Mouse (Mus musculus) frontal cortex, postnatal 36 days (tissue): ENCODE measurements around the gene Cspg4.
A peak's percentile ranks its signal among the peaks of the same experiment; 100 is the strongest.

Experiments used
- DNase-seq, 2 experiments: peaks; one replicate each; pipeline ENCODE4 v3.0.0; 2022; ENCODE audit warnings: low spot score in 2 of 2

The Cspg4 gene

DNA sequence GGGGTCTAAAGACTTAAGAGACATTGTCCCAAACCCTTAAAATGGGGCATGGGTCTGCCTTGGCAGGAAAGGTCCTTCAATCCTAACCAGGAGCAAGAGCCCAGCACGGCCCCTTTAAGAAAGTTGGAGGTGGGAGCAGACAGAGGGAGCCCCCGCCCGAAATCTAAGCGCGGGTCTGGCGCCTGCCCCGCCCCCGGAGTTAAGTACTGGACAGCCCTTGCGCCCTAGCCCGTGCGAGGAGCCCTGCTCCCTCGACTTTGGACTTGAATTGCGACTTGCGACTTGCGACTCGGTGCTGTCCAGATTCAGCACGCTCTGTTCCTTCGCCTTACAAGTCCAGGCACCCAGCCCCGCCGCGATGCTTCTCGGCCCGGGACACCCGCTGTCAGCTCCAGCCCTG, at the start of gene Cspg4:
Gene Cspg4, plus strand, starts transcription at position 202 of the 400 bp plus-strand sequence.
- no peak for DNase-seq

DNA sequence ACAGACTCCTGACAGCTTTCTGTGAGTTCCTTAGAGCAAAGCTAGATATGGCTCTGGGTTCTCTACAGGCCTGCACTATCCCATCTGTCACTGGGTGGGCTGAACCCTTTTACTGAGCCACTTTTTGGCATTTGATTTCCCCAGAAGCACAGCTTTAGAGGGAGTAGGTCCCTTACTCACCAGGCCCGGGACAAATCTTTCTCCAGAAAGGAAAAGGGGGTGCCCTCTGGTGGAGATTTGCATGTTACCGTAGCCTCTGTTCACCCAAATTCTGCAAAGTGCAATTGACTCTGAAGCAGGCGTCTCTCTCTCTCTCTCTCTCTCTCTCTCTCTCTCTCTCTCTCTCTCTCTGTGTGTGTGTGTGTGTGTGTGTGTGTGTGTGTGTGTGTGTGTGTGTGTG, 39.9 kb upstream of the Cspg4 start:
- DNase-seq = no peak

DNA sequence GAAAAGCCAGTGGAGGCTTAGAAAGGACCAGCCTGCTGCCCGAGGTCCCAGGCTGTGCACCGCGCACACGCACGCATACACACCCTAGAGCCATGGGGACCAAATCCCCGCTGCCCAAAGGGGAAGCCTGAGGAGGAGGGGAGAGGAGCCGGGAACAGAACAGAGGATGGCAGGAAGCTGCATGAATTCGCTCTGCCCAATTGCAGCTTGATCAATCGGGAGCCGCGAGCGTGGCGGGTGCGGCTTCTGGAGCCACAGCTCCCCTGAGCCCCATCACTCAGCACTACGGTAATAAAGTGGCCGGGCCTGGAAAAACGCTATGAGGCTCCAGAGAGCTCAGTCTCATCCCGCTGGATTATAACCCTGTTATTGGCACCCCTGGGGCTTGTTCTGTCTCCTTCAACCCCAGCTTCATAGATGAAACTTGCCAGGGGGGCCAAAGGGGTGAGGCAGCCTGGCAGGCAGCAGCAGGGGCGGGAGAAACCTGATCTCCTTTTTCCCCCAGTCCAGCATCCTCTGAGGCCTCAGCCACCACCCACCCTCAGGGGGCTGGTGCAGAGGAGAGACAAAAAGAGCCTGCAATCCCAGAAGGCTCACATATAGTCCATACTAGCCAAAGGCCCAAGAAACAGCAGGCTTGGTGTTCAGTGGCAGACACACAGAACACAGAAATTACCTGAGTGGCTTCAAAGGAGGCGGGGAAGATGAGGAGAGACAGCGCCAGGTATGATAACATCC, 39.2 kb upstream of the Cspg4 start:
- no peak for DNase-seq

DNA sequence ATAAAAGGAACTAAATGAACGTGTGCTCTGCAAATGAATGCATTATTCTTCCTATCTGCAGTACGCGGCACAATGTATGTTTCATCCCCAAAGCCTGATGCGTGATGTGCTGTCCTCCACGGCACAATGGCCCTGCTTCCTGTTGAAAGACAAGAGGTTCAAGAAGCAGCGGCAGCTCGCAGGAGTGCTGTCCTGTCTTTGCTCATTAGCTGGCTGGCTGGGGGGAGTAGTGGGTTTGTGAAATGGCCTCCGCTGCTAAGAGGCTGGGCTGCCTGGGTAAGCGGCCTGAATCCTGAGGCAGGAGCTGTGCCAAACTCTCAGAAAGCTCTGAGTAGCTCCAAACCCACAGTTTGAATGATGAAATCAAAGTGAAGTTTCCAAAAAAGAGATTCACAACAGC, 36.7 kb upstream of the Cspg4 start:
- no peak for DNase-seq

DNA sequence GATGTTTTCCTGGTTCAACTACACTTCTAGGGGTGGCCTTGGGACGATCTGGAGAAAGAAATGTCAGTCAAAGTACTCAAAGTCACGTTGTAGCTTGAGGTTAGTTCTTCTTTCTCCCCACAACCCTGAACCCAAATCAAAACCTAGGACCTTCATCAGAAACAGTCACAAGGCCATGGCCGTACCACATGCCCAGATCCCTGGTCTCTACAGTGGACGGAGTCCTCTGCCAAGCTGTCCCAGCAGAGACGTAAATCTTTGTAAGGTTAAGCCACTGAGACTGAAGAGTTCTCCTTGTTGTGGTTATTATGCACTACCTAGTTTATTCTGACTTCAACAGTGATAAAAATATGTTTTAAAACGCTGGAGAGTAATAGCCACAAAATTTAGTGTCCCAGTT, 36.0 kb upstream of the Cspg4 start:
- DNase-seq = no peak

DNA sequence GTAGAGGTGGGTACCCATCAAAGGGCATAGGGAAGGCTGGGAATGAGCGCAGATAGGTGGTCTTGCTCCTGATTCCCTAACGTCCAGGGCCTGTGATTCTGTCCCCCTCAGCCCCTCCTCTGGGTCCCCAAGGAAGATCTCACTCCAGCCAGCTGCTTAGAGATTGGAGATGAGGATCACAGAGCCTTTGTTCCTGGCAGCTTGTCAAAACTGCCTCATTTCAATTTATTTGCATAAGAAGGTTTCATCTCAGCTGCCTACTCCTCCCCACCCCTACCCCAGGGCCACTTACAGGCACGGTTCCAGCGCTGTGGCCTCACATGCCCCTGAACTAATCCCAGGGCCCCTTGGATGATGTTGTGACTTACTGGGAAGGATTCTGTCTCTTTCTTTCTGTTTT, 34.7 kb upstream of the Cspg4 start:
- peak; percentile 41 to 66 for DNase-seq

DNA sequence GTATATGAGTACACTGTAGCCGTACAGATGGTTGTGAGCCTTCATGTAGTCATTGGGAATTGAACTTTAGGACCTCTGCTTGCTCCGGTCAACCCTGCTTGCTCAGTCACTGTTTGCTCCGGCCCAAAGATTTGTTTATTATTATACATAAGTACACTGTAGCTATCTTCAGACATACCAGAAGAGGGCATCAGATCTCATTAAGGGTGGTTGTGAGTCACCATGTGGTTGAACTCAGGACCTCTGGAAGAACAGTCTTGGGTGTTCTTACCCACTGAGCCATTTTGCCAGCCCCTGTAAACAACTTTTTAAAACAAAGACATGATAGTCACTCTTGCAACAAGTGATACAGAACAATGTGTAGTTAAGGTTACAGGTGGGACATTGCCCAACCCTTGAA, 32.9 kb upstream of the Cspg4 start:
- DNase-seq = no peak

DNA sequence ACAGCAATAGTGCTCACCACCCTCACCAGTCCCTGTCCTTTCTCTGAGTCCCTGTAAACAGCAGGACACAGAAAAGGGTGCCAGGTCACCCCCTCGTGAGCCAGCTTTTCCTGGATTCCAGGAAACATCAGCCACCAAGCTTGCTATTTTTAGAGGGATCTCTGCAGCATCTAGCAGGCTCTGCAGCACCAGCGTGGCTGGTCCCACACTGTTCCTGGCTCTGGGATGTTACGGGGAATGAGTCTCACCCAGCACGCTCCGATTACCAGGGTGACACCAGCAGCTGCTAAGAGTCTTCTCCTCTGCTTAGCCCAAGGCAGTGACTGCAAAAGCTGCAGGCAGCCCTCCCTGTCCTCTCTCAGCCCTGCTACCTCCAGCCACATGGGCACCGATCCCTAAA, 31.9 kb upstream of the Cspg4 start:
- peak; percentile 59 to 60 for DNase-seq

DNA sequence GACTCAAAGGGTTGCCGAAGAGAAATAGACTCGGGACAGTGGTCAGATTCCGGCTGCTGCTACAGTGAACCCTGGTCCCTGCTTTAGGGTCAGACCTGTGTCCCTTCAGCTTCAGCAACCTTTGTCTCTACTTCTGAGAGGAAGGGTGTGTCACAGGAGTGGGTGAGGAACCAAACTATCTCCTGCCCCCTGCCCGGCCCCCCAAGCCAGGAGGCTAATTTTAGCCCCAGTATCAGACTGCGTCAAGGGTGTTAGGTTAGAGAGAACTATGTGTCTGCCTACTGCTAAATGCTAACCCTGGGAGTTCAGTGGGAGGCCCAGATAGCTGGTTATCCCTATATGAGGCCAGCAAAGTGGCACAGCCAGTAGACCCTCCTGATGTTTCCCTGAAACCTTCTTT, 29.7 kb upstream of the Cspg4 start:
- DNase-seq = no peak

DNA sequence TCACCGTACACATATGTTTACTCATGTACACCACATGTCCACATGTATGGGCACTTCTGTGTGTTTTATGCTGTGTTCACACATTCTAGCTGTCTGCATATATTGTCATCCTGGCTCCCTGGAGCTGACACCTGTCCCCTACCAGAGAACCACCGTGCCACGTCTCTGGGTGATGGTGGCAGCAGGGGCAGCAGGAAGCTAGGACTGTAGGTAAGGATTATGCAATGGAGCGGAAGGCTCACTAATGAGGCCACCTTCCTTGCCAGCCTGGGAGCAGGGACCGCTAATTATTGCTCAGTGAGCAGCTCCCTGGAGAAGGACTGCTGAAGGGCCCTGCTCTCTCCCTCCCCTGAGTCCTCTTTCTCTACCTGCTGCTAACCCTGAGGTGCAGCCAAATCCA, 24.1 kb upstream of the Cspg4 start:
- no peak for DNase-seq

DNA sequence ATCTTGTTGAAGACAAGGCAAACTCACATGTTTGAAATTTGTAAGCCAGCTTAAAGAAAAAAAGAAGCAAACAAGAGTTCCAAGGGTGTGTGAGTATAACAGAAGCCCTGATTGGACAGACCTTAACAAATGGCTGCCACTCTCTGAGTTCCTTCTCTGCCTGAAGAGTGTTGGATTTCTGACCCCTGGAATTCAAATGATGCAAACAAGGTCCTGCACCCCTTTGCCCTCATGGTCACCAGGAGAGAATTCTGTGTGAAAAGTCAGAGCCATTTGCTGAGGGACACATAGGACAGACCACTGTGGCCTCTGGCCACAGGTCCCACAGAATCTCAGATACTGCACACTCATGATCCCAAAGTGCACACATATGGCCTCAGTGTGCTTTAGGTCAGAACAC, 23.0 kb upstream of the Cspg4 start:
- DNase-seq = no peak

DNA sequence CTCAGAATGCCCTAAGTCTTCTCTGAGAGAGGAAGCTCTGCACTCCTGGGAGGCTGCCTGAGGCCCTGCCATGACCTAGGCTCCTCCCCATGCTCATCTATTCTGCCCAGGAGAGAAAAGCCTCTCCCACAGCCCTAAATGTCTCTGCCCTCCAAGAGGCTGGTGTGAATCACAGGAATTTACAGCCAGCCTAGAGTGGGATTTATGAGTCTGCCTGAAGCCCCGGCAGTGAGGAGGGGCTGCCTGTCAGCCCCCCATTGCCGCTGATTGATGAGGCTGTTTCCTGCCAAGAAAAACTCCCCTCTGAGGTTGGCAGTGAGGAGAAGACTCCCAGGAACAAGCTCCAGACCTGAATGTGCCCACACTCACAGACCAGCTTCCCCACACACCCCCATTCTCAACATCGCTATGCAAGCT, 22.5 kb upstream of the Cspg4 start:
- no peak for DNase-seq

DNA sequence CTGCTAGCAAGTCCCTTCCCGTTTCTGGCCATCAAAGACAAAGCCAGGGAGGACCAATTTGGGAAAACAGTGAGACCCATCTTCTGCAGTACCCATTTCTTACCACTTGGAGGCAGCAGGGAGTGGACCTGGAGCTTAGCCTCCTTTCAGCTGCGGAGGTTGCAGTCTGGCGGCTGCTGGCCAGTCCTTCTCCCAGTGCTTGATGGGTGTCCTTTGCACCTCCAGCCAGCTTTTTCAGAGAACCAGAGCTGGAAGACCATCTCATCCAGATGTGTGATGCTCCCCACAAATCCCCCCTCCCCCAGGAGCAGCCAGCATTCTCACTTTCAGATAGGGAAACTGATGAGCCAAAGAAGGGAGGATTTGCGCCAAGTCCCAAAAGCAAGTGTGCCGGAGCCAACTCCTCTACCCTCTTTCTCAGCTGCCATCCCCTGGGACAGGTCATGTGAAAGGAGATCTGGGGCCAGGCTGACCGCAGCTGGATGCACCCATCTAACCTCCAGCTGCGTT, 21.1 kb upstream of the Cspg4 start:
- DNase-seq = peak; percentile 70 to 85

DNA sequence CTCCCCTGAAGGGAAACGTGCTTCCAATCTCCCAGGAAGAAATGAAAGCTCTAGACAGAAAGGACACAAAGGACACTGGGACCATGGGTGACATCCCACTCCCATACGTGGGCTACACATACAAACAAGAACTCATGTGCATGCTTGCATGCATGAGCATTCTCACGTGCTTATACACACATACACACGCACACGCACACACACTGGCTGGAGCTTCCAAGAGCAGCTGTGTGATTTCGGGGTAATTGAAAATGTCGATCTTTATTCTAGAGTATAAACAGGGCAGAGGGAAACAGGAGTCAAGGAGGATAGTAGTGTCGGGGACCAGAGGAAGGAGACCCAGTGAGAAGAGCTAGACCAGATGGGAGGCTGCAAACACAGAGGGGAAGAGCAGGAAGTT, 20.2 kb upstream of the Cspg4 start:
- DNase-seq = no peak

DNA sequence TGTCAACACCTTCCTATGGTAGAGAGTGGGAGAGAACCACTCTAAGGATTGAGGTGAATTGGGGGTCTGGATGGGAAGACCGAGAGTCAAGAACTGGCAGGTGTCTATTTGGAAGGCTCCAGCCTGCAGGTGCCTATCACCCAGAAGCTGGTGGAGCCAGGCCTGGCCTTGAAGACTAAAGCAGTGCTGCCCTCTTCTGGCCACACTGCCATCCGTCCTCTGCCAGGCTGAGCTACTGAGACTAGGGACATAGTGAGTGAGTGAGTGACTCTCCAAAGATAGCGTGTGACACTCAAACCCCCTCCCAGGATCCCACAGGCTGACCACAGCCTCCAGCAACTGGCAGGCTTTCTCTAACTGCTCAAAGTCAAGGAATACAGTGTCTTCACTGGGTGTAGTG, 17.3 kb upstream of the Cspg4 start:
- DNase-seq = peak; percentile 67 to 85

DNA sequence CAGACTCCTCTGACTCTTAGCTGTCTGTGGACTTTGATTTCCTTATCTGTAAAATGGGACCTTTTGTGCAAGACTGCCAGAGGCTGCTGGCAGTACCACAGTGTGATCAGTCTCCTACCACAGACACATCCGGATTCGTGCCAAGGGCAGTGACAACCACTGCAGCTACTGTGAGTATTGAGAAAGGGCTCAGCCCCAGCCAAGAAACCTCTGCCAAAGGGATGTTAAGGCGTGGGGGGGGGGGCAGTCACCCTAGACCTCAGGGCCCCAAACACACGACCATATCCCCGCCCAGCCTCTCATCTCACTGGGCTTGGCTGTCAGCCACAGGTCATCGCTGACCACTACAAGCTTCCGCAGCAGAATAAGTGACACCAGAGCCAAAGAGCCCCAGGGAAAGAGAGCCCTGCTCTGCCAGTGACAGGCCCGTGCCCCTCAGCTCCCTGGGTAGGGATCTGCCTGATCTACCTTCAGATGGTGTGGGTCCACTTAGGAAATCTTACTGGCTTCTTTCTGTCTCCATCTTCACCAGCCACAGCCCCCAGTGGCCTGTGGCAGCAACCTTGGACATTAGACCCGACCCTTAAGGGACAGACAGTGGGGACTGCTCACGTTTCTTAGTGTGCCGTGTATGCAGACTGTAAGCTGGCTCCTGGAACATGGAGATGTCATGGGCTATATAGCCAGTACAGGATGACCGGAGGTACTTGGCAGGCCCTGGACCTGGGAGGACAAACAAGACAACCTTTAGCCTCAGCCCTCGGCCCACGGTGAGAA, 14.5 kb upstream of the Cspg4 start:
- DNase-seq = no peak

DNA sequence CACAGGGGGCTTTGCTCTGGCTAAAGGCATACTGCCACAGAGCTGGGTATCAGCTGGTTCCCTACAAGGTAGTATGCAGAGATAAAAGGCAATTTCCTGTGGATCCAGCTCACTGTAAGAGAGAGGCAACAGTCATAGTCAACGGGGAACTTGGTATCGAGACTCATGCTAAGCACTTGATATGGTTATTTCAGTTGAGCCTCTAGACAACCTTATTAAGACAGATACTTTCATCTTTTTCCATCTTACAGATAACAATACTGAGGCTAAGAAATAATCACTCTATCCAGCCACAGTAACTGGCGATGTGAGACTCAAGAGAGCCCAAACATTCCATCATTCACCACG, 14.0 kb upstream of the Cspg4 start:
- no peak for DNase-seq

DNA sequence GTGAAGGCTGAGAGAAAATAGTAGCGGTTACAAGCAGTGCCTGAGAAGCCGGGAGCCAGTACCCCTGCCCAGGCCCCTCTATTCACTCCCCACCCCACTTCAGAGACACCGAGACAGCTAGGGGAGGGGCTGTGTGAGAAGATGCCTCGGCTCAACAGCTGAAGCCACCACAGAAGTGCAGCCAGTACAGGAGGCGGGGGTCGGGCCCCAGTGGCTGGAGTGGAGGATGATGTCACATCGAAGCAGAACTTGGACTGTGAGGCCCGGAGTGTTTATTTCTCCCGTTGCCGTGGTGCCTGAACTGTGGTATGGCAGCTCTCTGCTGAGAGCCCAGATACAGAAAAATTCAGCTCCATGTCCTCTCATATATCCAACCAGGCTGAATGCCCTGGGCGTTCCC, 13.1 kb upstream of the Cspg4 start:
- DNase-seq = no peak

DNA sequence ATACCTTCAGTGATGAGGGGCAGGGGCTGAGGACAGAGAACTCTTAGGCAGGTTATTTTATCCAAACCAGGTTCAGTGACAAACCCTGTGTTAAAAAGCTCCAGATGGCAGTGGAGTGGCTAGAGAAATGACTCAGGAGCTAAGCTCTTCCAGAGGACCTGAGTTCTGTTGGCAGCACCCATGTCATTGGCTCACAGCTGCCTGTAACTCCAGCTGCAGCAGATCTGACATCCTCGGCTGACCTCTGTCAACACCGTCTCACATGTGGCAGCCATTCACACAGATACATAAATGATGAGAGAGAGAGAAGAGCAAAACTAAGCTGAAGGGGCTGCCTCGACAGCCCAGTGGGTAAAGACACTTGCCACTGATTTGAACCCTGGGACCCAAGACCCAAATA, 7.4 kb upstream of the Cspg4 start:
- no peak for DNase-seq

DNA sequence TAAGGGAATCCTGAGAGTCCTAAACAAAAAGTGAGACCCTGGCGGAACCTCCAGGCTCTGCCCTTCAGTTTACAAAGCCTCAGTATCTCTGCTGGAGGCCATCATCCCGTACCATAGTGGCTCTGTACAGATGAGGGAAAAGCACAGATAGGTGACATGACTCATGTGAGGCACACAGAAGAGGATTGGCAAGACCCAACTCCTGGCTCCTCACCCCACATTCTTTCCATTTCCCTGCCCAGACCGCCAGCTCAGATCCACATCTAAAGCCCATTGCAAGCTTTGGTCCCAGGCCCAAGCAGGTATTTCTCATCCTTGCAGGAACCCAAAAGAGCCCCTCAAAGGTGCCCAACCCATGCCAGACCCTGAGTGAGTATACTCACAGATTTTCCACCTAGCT, 4.8 kb upstream of the Cspg4 start:
- DNase-seq = no peak

DNA sequence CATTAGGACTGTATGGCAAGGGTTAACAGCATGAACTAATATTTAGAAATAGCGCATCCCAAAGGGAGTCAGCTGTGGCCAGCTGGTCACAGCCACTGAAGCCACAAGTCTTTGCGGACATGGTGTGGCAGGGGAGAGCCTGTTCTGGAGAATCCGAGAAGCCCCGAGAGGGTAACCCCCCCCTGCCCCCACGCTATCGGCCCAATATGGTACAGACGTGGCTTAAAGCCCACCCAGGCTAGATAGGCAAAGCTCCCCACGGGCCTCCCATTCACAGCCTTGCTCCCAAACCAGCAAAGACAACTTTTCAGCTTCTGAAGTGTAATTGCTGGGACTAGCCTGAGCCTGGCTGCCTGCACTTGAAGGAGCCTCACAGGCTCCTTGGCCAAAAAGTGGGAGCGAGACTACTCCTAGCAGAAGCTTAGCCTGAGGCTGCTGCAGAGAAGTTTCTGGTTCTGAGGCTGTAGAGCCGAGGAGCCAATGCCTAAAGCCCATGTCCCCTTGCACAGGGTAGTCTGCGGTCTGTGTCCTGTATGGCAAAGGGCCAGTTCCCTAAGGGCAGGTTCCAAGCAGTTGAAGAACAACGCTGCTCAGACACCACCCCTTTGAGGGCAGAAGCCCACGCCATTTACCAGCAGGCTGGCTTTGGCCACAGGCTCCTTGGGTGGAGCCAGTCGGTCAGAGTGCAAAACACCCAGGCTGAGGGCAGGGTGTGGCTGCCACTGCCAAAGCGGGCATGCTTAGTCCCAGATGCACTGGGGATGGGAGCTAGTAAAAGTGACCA, 4.2 kb upstream of the Cspg4 start:
- no peak for DNase-seq

DNA sequence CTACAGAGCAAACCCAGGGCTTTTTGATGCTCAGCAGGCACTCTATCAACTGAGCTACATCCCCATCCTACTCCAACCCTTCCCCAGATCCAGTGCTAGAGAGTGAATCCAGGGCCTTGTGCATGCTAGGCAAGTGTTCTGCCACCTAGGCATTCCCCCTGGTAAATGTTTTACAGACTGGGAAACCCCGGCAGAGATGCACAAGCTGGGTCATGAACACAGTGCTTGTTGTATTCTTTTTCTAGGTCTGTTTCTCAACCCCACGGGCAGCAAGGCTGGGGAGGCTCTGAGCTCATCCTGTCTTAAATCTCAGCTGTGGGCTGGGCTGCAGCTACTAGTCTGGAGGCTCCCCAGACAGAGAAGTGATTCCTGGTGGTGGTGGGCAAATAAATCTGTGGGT, 2.0 kb upstream of the Cspg4 start:
- DNase-seq = no peak
